Mouse (Mus musculus): ENCODE results near the gene Ttc27. TPM values are rescaled to one million over a fixed set of nuclear protein-coding genes. Genes with fewer than 3 reads are reported as not detected.
A peak's percentile ranks its signal among the peaks of the same experiment; 100 is the strongest.
"Not testable (repeated sequence)": the region's sequence is repeated elsewhere in the genome, so short reads cannot be mapped to it uniquely, and the experiment has no call there.

The Ttc27 gene
- polyA plus RNA-seq, 1 experiment = 5.3 TPM

- Histone ChIP-seq H3K4me1 (ENCODE audit: control insufficient read depth, insufficient read depth, low read length) (peaks cover 3% of the 10 kb centered on the region), H3K27ac (ENCODE audit: insufficient read depth, low read depth, low read length) (no peak overlapping the region), H3K36me3 (ENCODE audit: control insufficient read depth, insufficient read depth, low read length) (peaks cover 6% of the 10 kb centered on the region), H3K4me3 (ENCODE audit: insufficient read depth, low read depth, low read length) (no peak overlapping the region), H3K27me3 (replicated peaks; ENCODE audit: control insufficient read depth, insufficient read depth, low read length) (no peaks in the 10 kb centered on the region)
- WGBS = 83% methylated on average over 2 of the region's 2 CpGs
- DNase-seq = peak; percentile 22
- TF ChIP-seq CTCF (conservative IDR thresholded peaks at IDR 0.05; ENCODE audit: insufficient read depth, insufficient read length, low read depth, low read length) (no peak), POLR2A (IDR thresholded peaks at IDR 0.05; ENCODE audit: low read depth, low read length) (no peak)
Measured at GRCm38 (mm10) chr17:74688555-74688954, 29.0 kb upstream of the Ttc27 start.

GRCm38 (mm10) chr17:74689406-74689805 lies 28.1 kb upstream of the Ttc27 start:
- peaks cover 3% of the 10 kb centered on the region for H3K4me1 ChIP-seq (ENCODE audit: control insufficient read depth, insufficient read depth, low read length)
- no peak overlapping the region for H3K4me3 ChIP-seq (ENCODE audit: insufficient read depth, low read depth, low read length)
- TF ChIP-seq POLR2A (IDR thresholded peaks at IDR 0.05; ENCODE audit: low read depth, low read length) (no peak), CTCF (conservative IDR thresholded peaks at IDR 0.05; ENCODE audit: insufficient read depth, insufficient read length, low read depth, low read length) (no peak)
- peaks cover 6% of the 10 kb centered on the region for H3K36me3 ChIP-seq (ENCODE audit: control insufficient read depth, insufficient read depth, low read length)
- 61% methylated on average over 4 of the region's 4 CpGs for WGBS
- no peak overlapping the region for H3K27ac ChIP-seq (ENCODE audit: insufficient read depth, low read depth, low read length)
- no peaks in the 10 kb centered on the region for H3K27me3 ChIP-seq (replicated peaks; ENCODE audit: control insufficient read depth, insufficient read depth, low read length)
- peak; percentile 72 for DNase-seq

DNA sequence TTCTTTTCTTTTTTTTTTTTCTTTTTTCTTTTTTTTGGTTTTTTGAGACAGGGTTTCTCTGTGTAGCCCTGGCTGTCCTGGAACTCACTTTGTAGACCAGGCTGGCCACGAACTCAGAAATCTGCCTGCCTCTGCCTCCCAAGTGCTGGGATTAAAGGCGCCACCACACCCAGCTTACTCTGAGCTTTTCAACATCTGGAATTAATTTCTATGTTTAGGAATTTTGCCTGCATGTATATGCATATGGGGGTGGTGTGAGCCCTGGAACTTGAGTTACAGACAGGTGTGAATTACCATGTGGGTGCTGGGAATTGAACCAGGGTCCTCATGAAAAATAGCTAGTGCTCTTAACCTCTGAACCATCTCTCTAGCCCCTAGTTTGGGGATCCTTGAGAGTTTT lies 15.9 kb upstream of the Ttc27 start:
- H3K36me3 ChIP-seq (ENCODE audit: control insufficient read depth, insufficient read depth, low read length) = peaks cover 15% of the 10 kb centered on the region
- 99% methylated on average over 2 of the region's 2 CpGs for WGBS
- DNase-seq; H3K27me3 ChIP-seq (replicated peaks; ENCODE audit: control insufficient read depth, insufficient read depth, low read length); H3K4me1 ChIP-seq (ENCODE audit: control insufficient read depth, insufficient read depth, low read length); H3K4me3 ChIP-seq (ENCODE audit: insufficient read depth, low read depth, low read length); H3K27ac ChIP-seq (ENCODE audit: insufficient read depth, low read depth, low read length): not testable (repeated sequence)

GRCm38 (mm10) chr17:74705480-74705879 lies 12.1 kb upstream of the Ttc27 start:
- TF ChIP-seq CTCF (conservative IDR thresholded peaks at IDR 0.05; ENCODE audit: insufficient read depth, insufficient read length, low read depth, low read length) = no peak
- TF ChIP-seq POLR2A (IDR thresholded peaks at IDR 0.05; ENCODE audit: low read depth, low read length) = no peak
- Histone ChIP-seq H3K27ac (ENCODE audit: insufficient read depth, low read depth, low read length) (no peak overlapping the region), H3K4me1 (ENCODE audit: control insufficient read depth, insufficient read depth, low read length) (no peaks in the 10 kb centered on the region), H3K4me3 (ENCODE audit: insufficient read depth, low read depth, low read length) (no peak overlapping the region), H3K27me3 (replicated peaks; ENCODE audit: control insufficient read depth, insufficient read depth, low read length) (no peaks in the 10 kb centered on the region), H3K36me3 (ENCODE audit: control insufficient read depth, insufficient read depth, low read length) (peaks cover 5% of the 10 kb centered on the region)
- no peak for DNase-seq
- WGBS = 86% methylated on average over 5 of the region's 5 CpGs

- H3K4me3 ChIP-seq (ENCODE audit: insufficient read depth, low read depth, low read length) = no peak overlapping the region
- no peak for DNase-seq
- H3K4me1 ChIP-seq (ENCODE audit: control insufficient read depth, insufficient read depth, low read length) = no peaks in the 10 kb centered on the region
- TF ChIP-seq POLR2A (IDR thresholded peaks at IDR 0.05; ENCODE audit: low read depth, low read length) (no peak), CTCF (conservative IDR thresholded peaks at IDR 0.05; ENCODE audit: insufficient read depth, insufficient read length, low read depth, low read length) (no peak)
- peaks cover 2% of the 10 kb centered on the region for H3K36me3 ChIP-seq (ENCODE audit: control insufficient read depth, insufficient read depth, low read length)
- no peaks in the 10 kb centered on the region for H3K27me3 ChIP-seq (replicated peaks; ENCODE audit: control insufficient read depth, insufficient read depth, low read length)
- no peak overlapping the region for H3K27ac ChIP-seq (ENCODE audit: insufficient read depth, low read depth, low read length)
Measured at GRCm38 (mm10) chr17:74706593-74706992, 10.9 kb upstream of the Ttc27 start.

GRCm38 (mm10) chr17:74707637-74708152 lies 9.8 kb upstream of the Ttc27 start:
- WGBS = 89% methylated on average over 7 of the region's 7 CpGs

DNA sequence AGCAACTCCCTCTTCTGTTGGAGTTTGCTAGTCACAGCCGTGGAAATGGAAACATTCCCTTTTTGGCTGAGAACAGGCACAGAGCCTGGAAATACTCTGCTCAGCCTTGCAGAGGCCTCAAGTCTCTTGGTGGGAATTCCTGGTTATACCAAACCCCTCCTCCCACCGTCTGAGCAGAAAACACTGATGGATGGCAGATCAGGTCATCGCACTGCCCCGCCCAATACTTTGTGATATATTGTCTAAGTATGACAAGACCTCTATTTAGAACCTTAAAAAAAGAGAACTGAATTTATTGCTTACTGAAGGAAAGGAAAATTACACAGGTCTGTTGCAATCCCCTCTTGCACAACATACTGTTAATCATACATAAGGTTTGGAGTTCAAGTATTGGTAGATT lies 6.8 kb upstream of the Ttc27 start:
- DNase-seq = no peak

More at GRCm38 (mm10) chr17:74707637-74708152, 9.8 kb upstream of the Ttc27 start:
- H3K27ac ChIP-seq (ENCODE audit: insufficient read depth, low read depth, low read length) = no peak overlapping the region
- no peaks in the 10 kb centered on the region; the same call in 1 of the 2 replicates for H3K36me3 ChIP-seq (ENCODE audit: control insufficient read depth, insufficient read depth, low read length)
- TF ChIP-seq CTCF (conservative IDR thresholded peaks at IDR 0.05; ENCODE audit: insufficient read depth, insufficient read length, low read depth, low read length) (no peak), POLR2A (IDR thresholded peaks at IDR 0.05; ENCODE audit: low read depth, low read length) (no peak)
- H3K4me3 ChIP-seq (ENCODE audit: insufficient read depth, low read depth, low read length) = no peak overlapping the region
- no peaks in the 10 kb centered on the region for H3K27me3 ChIP-seq (replicated peaks; ENCODE audit: control insufficient read depth, insufficient read depth, low read length)
- no peaks in the 10 kb centered on the region for H3K4me1 ChIP-seq (ENCODE audit: control insufficient read depth, insufficient read depth, low read length)
- DNase-seq = no peak

More for the DNA sequence above, 6.8 kb upstream of the Ttc27 start:
- Histone ChIP-seq H3K4me1 (ENCODE audit: control insufficient read depth, insufficient read depth, low read length) (no peaks in the 10 kb centered on the region), H3K36me3 (ENCODE audit: control insufficient read depth, insufficient read depth, low read length) (no peaks in the 10 kb centered on the region), H3K27ac (ENCODE audit: insufficient read depth, low read depth, low read length) (no peak overlapping the region), H3K27me3 (replicated peaks; ENCODE audit: control insufficient read depth, insufficient read depth, low read length) (no peaks in the 10 kb centered on the region), H3K4me3 (ENCODE audit: insufficient read depth, low read depth, low read length) (no peak overlapping the region)
- TF ChIP-seq CTCF (conservative IDR thresholded peaks at IDR 0.05; ENCODE audit: insufficient read depth, insufficient read length, low read depth, low read length) (no peak), POLR2A (IDR thresholded peaks at IDR 0.05; ENCODE audit: low read depth, low read length) (no peak)
- 71% methylated on average over 4 of the region's 4 CpGs for WGBS
